Mouse (Mus musculus) kidney, adult 2 months (tissue): ENCODE measurements around the gene Eef1e1.

Experiments used
- CTCF ChIP-seq: fragments of 200-500 bp; conservative IDR thresholded peaks from 2 replicates; pipeline ENCODE4 v1.5.1; 2011; ENCODE audit warnings: low read depth, mild to moderate bottlenecking, control low read depth, low read length, moderate library complexity, mixed read lengths; ENCODE audit not compliant: insufficient read depth, insufficient read length
- POLR2A ChIP-seq: fragments of 200-500 bp; IDR thresholded peaks from one replicate; pipeline ENCODE4 v1.6.1; 2011; ENCODE audit warnings: low read depth, low read length, control low read depth

DNA sequence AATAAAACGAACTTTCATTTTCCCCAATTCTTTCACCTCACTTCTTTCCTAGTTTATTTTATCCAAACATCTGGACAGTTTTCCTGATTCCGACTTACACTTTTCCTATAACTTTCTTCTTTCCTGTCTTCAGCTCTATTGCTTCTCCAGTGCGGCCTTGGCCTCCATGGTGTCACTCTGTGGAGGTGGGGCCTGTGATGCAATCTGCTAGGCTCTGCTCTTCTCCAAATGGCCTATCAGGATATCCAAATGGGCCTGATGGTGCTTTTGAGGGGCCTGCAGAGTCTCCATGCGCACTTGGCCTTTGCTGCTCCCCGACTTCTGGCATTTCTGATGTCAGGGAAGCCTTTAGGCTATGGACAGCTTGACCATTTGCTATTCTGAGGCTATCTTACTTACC, 35.6 kb downstream of the Eef1e1 start:
- no peak for TF ChIP-seq CTCF
- TF ChIP-seq POLR2A, result no peak
